ENCODE assay signal across 27 mouse cellular contexts in the genomic region with DNA sequence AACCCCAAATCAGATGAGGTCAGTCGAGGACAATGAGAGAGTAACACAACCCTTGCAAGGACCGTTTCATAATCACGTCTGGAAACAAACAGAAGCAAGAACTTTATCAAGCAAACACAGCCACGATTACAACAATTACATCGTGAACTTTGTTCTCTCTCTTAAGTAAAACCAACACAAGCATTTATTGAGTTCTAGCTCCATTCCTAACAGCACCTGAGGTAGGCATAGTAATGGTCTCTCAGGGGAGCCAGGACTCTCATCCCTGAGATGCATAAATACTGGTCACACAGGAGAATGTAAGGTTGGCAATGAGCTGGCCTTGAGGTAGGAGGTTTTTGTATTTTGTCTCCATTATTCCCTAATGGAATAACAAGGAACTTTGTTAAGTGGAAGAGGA. TPM values are rescaled to one million over a fixed set of nuclear protein-coding genes. Genes with fewer than 3 reads are reported as not detected.
"Had no signal": no experiment of that assay in that cellular context is flagged by ENCODE, and none has a peak within 500 bp of the region (broad histone marks: within the 10 kb centered on the region; RNA-seq: fewer than 3 reads in every experiment).

No protein-coding gene starts in this region.

- H3K9me3 ChIP-seq: lung, embryonic 15.5 days; midbrain, embryonic 10.5 days; midbrain, embryonic 12.5 days; neural tube, embryonic 13.5 days; neural tube, embryonic 15.5 days had no signal

- H3K9ac ChIP-seq: liver, postnatal 0 days; lung, embryonic 15.5 days; midbrain, embryonic 12.5 days; neural tube, embryonic 13.5 days; neural tube, embryonic 15.5 days had no signal

- DNase-seq: liver, postnatal 0 days; lung, adult 2 months; lung, postnatal 14 days; lung, postnatal 36 days; midbrain, embryonic 14.5 days; retina, postnatal 1 day; right cerebral cortex, adult 18-20 months; right cerebral cortex, postnatal 25 days; right cerebral cortex, postnatal 4 days; spleen, adult 18-20 months; thymus, adult 2 months; thymus, postnatal 25 days; thymus, postnatal 4 days had no signal

- H3K36me3 ChIP-seq: lung, embryonic 15.5 days; midbrain, embryonic 10.5 days; midbrain, embryonic 12.5 days; neural tube, embryonic 13.5 days; neural tube, embryonic 15.5 days had no signal

- H3K4me3 ChIP-seq: lung, embryonic 15.5 days; midbrain, embryonic 10.5 days; midbrain, embryonic 12.5 days; myocyte; neural tube, embryonic 13.5 days; neural tube, embryonic 15.5 days had no signal

- H3K4me1 ChIP-seq: lung, embryonic 15.5 days; midbrain, embryonic 12.5 days; neural tube, embryonic 13.5 days; neural tube, embryonic 15.5 days had no signal

- H3K27ac ChIP-seq: lung, embryonic 15.5 days; midbrain, embryonic 10.5 days; midbrain, embryonic 12.5 days; neural tube, embryonic 13.5 days; neural tube, embryonic 15.5 days had no signal

- H3K27me3 ChIP-seq: lung, embryonic 15.5 days; midbrain, embryonic 12.5 days; neural tube, embryonic 13.5 days; neural tube, embryonic 15.5 days had no signal

- H3K4me2 ChIP-seq: lung, embryonic 15.5 days; midbrain, embryonic 12.5 days; neural tube, embryonic 13.5 days; neural tube, embryonic 15.5 days had no signal

- ATAC-seq: liver, postnatal 0 days; lung, postnatal 0 days; midbrain, embryonic 16.5 days had no signal

RNA-seq across cellular contexts. Expression of gene Krtap7-1, which starts 6.3 kb away (rescaled TPM):
- polyA plus RNA-seq: liver, postnatal 0 days; lung, adult 2 months; lung, embryonic 15.5 days; lung, postnatal 0 days; midbrain, embryonic 10.5 days; midbrain, embryonic 12.5 days; midbrain, embryonic 14.5 days; midbrain, embryonic 16.5 days; myocyte; neural tube, embryonic 11.5 days; neural tube, embryonic 13.5 days; neural tube, embryonic 15.5 days; small intestine, adult 2 months; stomach, embryonic 14.5 days; stomach, embryonic 16.5 days; testis, adult 2 months; thymus, adult 2 months; urinary bladder, adult 2 months had no signal

RNA-seq across cellular contexts. Expression of gene Krtap8-1, which starts 14.1 kb away (rescaled TPM):
- polyA plus RNA-seq: liver, postnatal 0 days; lung, adult 2 months; lung, embryonic 15.5 days; lung, postnatal 0 days; midbrain, embryonic 10.5 days; midbrain, embryonic 12.5 days; midbrain, embryonic 14.5 days; midbrain, embryonic 16.5 days; myocyte; neural tube, embryonic 11.5 days; neural tube, embryonic 13.5 days; neural tube, embryonic 15.5 days; small intestine, adult 2 months; stomach, embryonic 14.5 days; stomach, embryonic 16.5 days; testis, adult 2 months; thymus, adult 2 months; urinary bladder, adult 2 months had no signal
